Mouse (Mus musculus): ENCODE measurements around the gene 9530077C05Rik.
A peak's percentile ranks its signal among the peaks of the same experiment; 100 is the strongest.

The 9530077C05Rik gene

GRCm38 (mm10) chr9:22455041-22455440, 43.7 kb downstream of the 9530077C05Rik start:
- DNase-seq (ENCODE audit: low read depth, low spot score) = no peak

DNA sequence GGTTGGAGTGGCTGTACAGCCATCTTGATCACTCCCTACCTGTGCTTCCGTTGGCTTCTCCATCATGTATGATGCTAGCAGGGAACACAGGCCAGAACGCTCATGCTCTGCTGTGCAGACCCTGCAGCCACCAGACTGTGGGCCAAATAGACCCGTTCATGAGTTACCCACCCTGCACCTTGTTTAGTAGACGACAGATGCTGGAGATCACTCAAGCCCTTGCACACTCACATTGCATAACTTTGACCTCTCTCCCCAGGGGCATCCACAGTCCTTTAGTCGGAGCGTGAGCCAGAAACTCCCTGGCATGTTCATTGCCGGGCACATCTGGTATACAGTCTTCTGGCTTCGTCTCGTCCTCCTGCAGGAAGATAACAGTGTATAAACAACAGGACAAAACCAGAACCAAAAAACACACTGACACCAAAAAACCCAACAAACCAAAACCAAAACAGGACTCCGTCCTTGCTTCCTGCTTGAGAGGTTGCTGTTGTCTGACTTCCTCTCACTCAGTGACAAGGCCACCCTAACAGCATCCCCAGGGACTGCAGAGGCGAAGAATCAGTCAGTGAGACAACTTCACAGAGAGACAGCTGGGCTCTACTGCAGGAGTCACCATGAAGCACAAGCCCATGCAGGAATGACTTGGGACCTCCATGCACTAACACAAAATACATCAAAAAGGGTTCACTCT, 46.0 kb downstream of the 9530077C05Rik start:
- no peak for DNase-seq (ENCODE audit: low read depth, low spot score)

GRCm38 (mm10) chr9:22461946-22462345, 50.6 kb downstream of the 9530077C05Rik start:
- DNase-seq (ENCODE audit: low read depth, low spot score) = no peak

GRCm38 (mm10) chr9:22466212-22466611, 54.9 kb downstream of the 9530077C05Rik start:
- no peak for DNase-seq (ENCODE audit: low read depth, low spot score)

- no peak for DNase-seq (ENCODE audit: low read depth, low spot score)
These were observed 56.3 kb downstream of the 9530077C05Rik start for GRCm38 (mm10) chr9:22467371-22468169.

- DNase-seq (ENCODE audit: low read depth, low spot score) = no peak
These were observed 57.0 kb downstream of the 9530077C05Rik start for GRCm38 (mm10) chr9:22468170-22468898.

DNA sequence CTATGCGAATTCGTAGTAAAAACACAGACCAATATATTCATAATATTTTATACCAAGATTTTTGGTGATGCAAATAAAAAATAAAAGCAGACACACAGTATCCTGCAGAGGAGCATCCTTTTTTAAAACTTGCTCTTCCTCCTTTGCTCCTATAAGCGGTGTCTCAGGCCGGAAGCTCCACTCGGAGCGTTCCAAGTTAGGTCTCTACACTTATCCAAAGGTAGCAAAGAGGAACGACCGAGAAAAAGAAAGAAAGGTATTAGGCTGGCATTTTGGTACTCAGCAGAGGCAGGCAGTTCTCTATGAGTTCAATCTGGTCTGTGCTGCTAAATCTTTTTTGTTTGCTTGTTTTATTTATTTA, 57.6 kb downstream of the 9530077C05Rik start:
- DNase-seq (ENCODE audit: low read depth, low spot score) = no peak

DNA sequence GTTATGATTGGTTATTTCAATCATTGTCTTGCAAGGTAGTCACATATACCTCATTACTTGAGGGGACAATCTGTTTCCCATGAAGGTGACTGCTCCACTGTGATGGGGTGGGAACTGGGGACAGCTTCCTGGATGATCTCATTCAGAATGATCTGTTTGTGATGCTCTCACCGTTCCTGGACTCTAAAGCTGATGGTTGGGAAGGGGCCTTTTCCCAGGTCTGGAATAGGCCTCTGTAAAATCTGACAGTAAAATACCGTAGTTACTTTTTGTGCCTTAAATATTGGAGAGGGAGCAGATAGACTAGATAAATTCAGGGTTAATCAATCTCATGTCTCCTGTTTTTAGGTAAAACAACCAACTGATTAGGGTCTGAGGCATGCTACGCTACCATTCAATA, 58.3 kb downstream of the 9530077C05Rik start, which contains the start of gene Rp9:
TSS of gene Rp9 (minus strand) at position 101 of the 400 bp plus-strand sequence.
- no peak for DNase-seq (ENCODE audit: low read depth, low spot score)

GRCm38 (mm10) chr9:22475424-22475868, 64.1 kb downstream of the 9530077C05Rik start, which contains the start of gene Bbs9:
TSS of gene Bbs9 (plus strand) at chr9:22475715.
- DNase-seq (ENCODE audit: low read depth, low spot score) = peak; percentile 84

- no peak for DNase-seq (ENCODE audit: low read depth, low spot score)
These were observed 65.0 kb downstream of the 9530077C05Rik start for GRCm38 (mm10) chr9:22476265-22476664.

DNA sequence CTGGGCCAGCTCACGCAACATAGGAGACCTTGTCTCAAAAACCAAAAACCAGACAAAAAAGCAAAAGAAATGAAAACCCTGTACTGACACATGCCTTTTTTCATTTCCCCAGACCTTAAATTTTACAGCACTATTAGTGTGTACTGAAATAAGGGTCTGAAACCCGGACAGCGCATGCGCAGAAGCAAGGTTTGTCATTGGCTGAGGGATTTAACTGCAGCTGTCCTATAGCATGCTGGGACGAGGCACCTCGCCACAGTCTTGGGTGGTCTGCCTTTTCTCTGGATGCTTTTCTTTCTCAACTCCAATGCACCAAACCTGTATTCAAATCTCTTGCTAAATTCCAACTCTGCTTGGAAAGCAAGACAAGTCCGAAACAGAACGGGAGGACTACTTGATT, 67.6 kb downstream of the 9530077C05Rik start:
- no peak for DNase-seq (ENCODE audit: low read depth, low spot score)

GRCm38 (mm10) chr9:22483866-22484561, 72.7 kb downstream of the 9530077C05Rik start:
- no peak for DNase-seq (ENCODE audit: low read depth, low spot score)

DNA sequence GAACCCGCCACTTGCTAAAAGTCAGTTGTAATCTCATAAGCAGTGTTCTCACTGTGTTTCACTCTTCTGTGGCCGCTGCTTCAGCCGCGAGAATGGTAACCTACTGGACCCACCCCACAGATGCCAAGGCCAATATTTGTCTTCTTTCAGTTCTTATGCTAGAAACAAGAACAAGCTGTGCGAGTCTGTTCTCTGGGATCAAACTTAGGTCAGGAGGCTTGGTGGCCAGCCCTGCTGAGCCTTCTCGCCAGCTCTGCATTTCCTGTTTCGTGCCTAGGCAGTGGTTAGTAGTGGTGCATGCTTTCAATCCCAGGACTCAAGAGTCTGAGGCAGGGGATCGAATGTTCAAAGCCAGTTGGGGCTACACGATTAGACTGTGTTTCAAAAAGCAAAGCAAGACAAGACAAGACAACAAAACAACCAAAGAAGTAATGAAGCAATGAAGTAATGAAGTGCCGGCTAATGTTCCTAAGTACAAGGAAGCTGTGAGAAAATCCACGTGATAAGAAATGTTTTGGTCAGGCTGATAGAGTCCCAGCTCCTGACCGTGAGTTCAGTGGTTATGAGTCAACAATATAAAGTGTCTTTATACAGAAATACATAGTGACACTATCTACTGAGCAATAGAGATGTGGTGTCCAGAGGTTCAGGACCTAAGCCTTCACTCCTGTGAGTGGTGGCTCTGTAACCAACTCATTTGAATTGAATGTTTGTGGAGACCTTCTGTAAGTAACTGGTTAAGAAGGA, 73.4 kb downstream of the 9530077C05Rik start:
- no peak for DNase-seq (ENCODE audit: low read depth, low spot score)

- no peak for DNase-seq (ENCODE audit: low read depth, low spot score)
These were observed 74.9 kb downstream of the 9530077C05Rik start for GRCm38 (mm10) chr9:22486211-22486610.

DNA sequence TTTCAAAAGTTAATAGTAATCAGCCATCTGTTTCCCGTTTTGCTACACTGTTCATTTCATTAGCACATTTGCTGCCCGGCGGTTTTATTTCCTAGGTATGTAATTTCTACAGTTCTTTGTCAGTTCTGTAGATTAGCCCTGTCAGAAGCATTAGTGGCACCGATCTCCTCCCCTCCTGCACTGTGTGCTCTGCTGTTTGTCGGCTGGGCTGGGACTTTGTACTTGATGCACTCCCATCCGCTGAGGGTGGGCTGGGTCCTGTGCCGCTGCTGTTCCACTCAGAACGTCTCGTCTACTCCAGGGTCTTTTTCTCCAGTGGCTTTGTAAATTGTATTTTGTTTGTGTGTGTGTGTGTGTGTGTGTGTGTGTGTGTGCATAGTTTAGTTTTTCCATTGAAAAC, 77.7 kb downstream of the 9530077C05Rik start:
- no peak for DNase-seq (ENCODE audit: low read depth, low spot score)

Data from brain, embryonic 18.5 days (tissue).